Mouse (Mus musculus) heart, adult 9 months (tissue): ENCODE measurements around the gene Rbms3.

Experiments used
- DNase-seq, 2 experiments: peaks; one replicate each; pipeline ENCODE4 v3.0.0; 2022; ENCODE audit warnings: low spot score in 2 of 2

Rbms3 gene

DNA sequence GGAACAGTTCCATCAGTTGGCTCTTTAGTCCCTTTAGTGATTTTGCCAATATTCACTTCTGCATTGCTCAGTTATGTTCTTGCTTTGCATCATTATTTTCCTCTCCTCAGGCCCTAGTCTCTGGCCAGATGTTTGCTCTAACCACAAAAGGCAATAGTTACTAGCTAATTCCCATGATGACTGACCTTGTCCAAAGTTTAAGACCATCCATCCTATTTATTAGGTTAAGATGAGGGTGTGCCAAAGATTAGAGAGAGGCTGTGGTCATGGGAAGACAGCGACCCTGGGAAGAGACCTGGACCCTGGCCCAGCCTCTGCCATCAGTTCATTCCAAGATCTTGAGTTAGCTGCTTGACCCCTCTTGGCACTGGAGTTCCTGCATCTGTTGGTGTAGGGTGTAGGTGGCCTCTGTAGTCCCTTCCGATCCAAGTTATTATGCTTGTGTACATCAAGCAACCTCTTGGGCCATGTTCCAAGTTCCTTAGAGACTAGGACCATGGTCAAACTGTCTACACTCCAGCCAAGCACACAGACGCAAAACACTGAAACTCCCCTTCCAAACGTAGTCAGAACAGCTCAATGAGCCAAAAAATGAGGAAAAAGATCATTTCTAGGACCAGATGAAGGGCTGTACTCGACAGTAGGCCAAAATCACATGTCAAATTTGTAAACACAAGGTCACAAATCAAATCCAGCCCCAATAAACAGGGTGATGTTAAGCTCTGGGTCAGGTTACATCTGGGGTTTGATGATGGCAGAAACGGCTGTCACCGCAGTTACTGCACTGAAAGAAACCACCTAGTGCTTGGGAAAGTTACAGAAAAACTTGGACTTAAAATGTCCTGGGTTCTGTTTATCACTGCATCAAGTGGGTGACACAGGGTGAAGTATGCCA is 782.2 kb downstream of the Rbms3 start:
- DNase-seq: peak; percentile 88 to 89

DNA sequence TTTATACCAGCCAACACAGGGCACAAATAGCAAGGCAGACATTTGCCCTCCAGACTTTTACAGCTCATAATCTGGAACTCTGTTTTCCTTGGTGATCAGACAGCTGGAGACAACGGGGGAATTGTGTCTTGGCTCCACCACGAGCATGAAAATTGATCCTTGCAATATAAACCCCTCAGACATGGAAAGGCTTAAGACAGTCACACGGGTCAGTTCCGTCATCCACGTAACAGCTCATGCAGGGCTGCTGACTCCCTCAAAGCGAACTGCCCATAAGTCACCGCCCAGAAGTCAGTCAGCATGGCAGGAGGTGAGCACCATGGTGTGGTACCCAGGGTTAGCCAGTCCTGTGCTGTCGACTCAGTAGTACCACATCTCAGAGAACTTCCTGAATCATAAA is 794.8 kb downstream of the Rbms3 start:
- DNase-seq: no peak

- DNase-seq: no peak
Observed at GRCm38 (mm10) chr9:116833677-116834076, 796.0 kb downstream of the Rbms3 start.

GRCm38 (mm10) chr9:116832822-116833221 is 796.9 kb downstream of the Rbms3 start:
- no peak for DNase-seq

GRCm38 (mm10) chr9:116831386-116831785 is 798.3 kb downstream of the Rbms3 start:
- peak; percentile 24 to 29 for DNase-seq

GRCm38 (mm10) chr9:116829929-116830328 is 799.8 kb downstream of the Rbms3 start:
- no peak for DNase-seq

GRCm38 (mm10) chr9:116821601-116822000 is 808.1 kb downstream of the Rbms3 start:
- no peak for DNase-seq

- DNase-seq: no peak
Observed at GRCm38 (mm10) chr9:116817196-116817595, 812.5 kb downstream of the Rbms3 start.

DNA sequence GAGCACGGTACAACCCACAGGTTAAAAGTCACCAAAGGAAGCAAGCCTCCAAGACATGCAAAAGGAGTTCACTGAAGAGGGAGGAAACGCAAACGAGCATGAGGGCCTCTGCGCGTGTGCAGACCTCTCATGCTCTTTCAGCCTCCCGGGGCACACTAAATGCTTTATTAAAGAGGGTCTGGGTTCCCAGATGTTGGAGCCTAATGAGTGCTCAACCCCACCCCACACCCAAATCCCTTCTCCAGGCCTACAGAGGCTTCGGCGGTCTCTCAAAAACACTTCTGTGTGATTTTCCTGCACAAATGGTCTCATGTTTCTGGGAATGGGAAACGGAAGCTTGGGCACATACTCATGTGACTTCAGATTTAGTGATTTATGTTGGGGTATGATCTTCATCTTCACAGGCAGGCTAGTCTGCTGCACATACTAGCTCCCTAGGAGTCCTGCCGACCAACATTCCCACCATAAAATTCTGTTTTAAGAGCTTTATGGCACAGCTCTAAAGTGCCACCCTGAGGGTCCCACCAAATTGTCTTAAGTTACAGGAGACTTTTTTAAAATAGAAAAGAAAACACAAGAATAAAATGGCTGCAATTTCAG is 815.1 kb downstream of the Rbms3 start:
- DNase-seq: no peak

DNA sequence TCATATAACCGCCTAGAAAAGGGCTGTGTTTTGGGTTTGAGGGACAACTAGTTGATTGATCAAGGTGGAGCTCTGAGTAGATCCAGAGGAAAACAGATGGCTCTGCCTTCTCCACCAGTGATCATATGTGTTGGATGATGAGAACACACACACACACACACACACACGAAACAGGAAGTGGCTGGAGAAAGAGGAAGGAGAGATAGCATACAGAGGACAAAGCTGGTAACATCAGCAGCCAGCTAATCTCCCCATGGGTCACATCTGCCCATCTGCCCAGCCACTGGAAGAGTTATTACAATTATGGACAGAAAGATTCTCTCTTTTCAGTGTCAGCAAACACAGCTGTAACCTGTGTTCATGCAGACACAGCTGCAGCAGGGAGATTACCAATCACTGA is 816.3 kb downstream of the Rbms3 start:
- DNase-seq: no peak

DNA sequence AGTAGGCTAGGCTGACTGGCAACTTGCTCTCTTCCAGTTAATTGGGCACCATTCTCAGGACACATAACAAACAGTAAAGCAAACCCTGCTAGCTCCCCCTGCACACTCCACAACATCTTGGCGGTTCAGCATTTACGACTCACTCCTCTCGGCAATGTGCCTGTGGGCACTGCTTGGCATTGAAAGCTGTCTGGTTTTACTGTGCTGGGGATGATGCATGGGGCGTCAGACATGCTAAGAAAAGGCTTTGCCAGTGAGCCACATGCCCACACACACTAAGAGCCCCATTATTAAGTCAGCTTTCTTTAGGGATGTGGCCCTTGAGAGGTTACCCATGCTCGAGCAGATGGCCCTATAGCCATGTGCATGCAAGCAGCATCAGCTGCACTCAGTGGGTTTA is 820.5 kb downstream of the Rbms3 start:
- no peak for DNase-seq

GRCm38 (mm10) chr9:116808401-116808800 is 821.3 kb downstream of the Rbms3 start:
- DNase-seq: peak; percentile 77 to 80

DNA sequence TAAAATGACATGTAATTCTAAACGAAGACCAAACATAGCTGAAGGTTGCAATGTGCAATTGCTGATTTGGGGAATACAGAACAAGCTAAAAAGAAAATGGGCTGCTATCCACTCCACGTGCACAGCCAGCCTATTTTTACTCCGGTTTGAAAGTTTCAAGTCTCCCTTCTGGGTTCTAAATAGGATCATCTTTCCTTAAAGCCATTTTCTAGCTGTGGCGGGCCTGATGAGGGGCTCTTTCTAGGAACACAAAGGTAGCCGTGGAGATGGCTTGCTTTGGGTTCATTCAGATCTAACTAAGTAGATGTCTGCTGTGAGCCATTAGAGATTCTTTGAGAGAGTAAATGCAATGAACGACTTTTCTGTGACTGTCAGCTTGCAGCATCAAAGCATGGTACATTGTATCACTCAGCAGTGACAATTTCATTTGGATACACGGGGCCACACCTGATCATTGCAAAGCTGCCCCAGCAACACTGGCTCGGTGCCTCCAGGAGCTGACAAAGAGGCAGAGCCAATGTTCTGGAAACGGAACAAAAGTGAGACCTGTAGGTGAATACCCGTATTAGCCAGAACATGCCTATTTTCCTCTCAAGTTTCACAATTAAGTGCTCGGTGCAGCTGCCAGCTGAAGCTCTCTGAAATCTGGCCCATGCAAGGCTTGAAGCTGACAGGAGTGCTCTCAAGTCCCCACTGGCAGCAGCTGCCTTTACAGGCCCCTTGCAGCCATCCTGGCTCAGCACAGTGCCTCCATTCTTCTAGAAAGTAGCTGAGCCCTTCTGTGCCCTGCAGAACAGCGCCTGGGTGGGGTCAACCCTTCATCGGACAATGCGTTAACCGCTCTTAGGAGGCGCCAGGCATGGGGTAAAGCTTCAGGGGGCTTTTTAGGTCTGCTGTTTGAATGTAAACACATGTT is 822.3 kb downstream of the Rbms3 start:
- peak; percentile 24 to 54 for DNase-seq

DNA sequence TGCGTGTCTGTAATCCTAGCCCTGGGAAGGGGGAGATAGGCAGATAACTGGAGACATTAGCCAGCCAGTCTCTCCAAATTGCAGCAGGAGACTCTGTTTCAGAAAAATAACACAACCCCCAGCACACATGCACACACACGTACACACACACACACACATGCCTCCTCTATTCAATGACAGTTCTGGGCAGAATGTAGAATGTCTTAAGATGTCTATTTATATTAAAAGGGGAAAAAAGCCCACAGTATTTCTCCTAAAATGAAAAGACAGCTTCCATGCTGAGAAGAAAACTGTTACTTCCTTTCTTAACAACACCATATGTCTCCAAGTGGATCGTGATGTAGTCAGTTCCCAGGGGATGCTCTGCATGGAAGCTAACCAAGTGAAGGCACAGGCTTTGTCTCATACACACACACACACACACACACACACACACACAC is 826.4 kb downstream of the Rbms3 start:
- DNase-seq: no peak

DNA sequence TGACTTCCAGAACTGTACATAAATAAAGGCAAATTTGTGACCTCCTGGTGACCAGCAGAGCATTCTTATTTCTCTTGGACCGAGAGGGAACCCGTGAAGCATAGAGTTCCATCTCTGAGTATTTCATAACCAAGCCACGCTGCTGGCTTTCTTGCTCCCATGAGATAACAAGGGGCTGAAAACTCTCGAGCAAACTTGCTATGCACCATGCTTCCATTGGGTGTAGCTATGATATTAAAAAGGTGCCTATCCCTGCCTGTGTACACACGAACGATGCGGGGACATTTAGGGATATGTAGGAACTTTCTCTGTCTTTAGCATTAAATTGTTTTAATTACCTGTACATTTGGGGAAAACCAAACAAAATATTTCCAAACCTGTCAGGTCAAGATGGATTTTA is 827.1 kb downstream of the Rbms3 start:
- peak; percentile 60 to 65 for DNase-seq

DNA sequence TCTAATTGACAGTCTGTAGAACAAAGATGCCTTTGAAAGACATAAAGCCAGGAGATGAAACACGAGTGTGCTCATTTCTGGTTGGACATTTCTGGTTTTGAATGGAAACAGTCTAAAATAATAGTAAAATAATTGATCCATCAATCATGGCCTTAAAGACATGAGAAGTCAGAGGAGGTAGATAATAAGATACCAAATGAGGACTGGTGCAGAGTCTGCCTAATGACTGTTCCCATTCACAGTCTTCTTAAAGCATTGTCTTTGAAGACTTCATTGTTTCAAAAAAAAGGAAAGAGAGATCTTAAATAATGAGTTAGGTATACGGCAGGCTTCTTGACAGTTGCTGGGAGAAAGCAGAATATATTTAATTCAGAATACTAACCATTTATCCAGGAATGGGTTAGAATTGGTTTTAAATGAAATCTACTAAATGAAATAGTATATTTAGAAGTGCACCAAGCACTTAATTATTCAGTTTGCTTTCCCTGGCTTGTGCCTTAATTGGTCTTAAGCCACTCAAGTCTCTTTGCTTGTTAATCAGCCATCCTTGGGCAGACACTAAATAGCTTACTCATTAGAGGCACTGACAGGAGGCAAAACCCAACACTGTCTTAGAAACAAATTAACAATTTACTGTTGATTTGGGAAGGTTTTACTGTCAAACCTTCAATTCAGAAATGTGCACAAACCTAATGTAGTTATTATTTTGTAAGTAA is 834.3 kb downstream of the Rbms3 start:
- no peak for DNase-seq

DNA sequence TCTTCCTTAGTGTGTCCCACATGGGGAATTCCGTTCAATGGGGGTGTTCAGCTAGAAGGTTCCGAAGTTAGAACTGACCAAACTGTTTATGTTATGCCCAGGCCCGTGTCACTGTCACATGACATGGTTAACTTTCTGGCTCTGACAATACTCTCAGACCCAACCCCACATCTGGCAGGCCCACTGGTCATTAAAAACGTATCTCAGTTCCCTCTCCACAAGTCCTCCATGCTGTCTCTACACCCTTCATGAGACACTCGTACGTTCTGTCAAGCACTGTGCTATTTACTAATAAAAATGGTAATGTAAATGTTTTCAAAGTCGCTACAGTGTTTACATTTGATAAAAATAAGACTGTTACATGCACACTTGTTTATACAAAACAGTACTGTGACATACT is 837.9 kb downstream of the Rbms3 start:
- no peak for DNase-seq

DNA sequence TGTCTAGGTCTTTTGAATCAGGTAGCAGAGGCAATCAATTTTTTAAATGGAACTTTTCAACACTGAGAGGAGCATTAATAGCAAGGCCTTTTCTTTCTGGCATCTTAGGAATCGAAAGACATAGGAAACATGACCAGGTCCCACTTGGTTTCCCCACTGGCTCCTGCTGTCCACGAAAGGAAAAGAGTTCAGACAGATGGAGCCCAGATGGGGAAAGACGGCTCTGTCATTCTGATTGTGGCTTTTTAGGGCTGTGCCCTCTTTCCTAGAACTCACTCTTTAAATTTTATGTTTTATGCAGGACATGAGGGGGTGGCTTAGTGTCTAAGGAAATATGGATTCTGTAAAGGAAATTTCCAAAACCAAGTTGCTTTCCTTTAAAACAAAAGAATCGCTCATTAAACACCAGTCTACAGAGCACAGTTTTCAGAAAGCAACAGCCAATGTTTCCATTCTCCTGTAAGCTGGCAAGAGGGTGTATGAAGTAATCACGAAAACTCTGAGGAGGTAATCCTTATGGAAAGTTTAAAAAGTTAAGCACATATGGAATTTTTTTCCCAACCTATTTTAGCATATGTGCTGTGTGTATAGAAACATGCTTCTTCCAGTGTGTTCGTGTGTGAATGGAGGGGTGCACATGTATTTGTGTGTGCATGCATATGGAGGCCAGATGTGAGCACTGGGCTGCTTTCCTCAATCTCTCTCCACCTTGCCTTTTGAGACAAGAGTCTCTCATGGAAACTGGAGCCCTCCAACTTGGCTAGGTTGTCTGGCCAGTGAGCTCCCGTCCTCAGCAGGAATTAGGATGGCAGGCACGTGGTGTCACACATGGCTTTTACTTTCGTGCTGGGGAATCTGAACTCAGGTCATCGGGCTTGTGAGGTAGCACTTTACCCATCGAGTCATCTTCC is 843.3 kb downstream of the Rbms3 start:
- DNase-seq: no peak

GRCm38 (mm10) chr9:116771820-116772219 is 857.9 kb downstream of the Rbms3 start:
- DNase-seq: no peak

GRCm38 (mm10) chr9:116769358-116770054 is 860.2 kb downstream of the Rbms3 start:
- DNase-seq: no peak
